Mouse (Mus musculus): ENCODE results near the gene Pex19.
A peak's percentile ranks its signal among the peaks of the same experiment; 100 is the strongest.

Pex19 gene

GRCm38 (mm10) chr1:172126376-172127347 is at the start of gene Pex19:
TSS of gene Pex19 (plus strand) at chr1:172126755.
- DNase-seq (ENCODE audit: low read depth, low spot score), result peak; percentile 95

GRCm38 (mm10) chr1:172077981-172078380 is 48.6 kb upstream of the Pex19 start:
- DNase-seq (ENCODE audit: low read depth, low spot score), result no peak

GRCm38 (mm10) chr1:172082101-172082898 is 44.3 kb upstream of the Pex19 start, which contains the start of the genes Copa and Ncstn:
TSS of gene Copa (plus strand) at chr1:172082529.
TSS of gene Ncstn (minus strand) at chr1:172082795.
- peak; percentile 95 for DNase-seq (ENCODE audit: low read depth, low spot score)

GRCm38 (mm10) chr1:172082899-172083445 is 43.6 kb upstream of the Pex19 start:
- DNase-seq (ENCODE audit: low read depth, low spot score), result peak; percentile 47

- DNase-seq (ENCODE audit: low read depth, low spot score), result no peak
Measured at GRCm38 (mm10) chr1:172093522-172093921, 33.0 kb upstream of the Pex19 start.

- DNase-seq (ENCODE audit: low read depth, low spot score), result no peak
Measured at GRCm38 (mm10) chr1:172094295-172094694, 32.3 kb upstream of the Pex19 start.

- DNase-seq (ENCODE audit: low read depth, low spot score), result no peak
Measured at GRCm38 (mm10) chr1:172095202-172095601, 31.4 kb upstream of the Pex19 start.

- DNase-seq (ENCODE audit: low read depth, low spot score), result peak; percentile 42
Measured at GRCm38 (mm10) chr1:172099325-172100033, 27.1 kb upstream of the Pex19 start.

GRCm38 (mm10) chr1:172103619-172104018 is 22.9 kb upstream of the Pex19 start:
- DNase-seq (ENCODE audit: low read depth, low spot score), result no peak

GRCm38 (mm10) chr1:172105101-172105500 is 21.5 kb upstream of the Pex19 start:
- no peak for DNase-seq (ENCODE audit: low read depth, low spot score)

GRCm38 (mm10) chr1:172107777-172108477 is 18.6 kb upstream of the Pex19 start:
- DNase-seq (ENCODE audit: low read depth, low spot score), result no peak

- DNase-seq (ENCODE audit: low read depth, low spot score), result no peak
Measured at GRCm38 (mm10) chr1:172116948-172117347, 9.6 kb upstream of the Pex19 start.

- DNase-seq (ENCODE audit: low read depth, low spot score), result no peak
Measured at GRCm38 (mm10) chr1:172119100-172119499, 7.5 kb upstream of the Pex19 start.

GRCm38 (mm10) chr1:172119720-172120119 is 6.8 kb upstream of the Pex19 start:
- peak; percentile 80 for DNase-seq (ENCODE audit: low read depth, low spot score)

- DNase-seq (ENCODE audit: low read depth, low spot score), result no peak
Measured at GRCm38 (mm10) chr1:172122671-172123070, 3.9 kb upstream of the Pex19 start.

GRCm38 (mm10) chr1:172124572-172124971 is 2.0 kb upstream of the Pex19 start:
- no peak for DNase-seq (ENCODE audit: low read depth, low spot score)

GRCm38 (mm10) chr1:172127487-172127886 is 932 bp downstream of the Pex19 start:
- DNase-seq (ENCODE audit: low read depth, low spot score), result peak; percentile 29

GRCm38 (mm10) chr1:172128563-172128962 is 2.0 kb downstream of the Pex19 start:
- DNase-seq (ENCODE audit: low read depth, low spot score), result no peak

GRCm38 (mm10) chr1:172129108-172129507 is 2.6 kb downstream of the Pex19 start:
- DNase-seq (ENCODE audit: low read depth, low spot score), result peak; percentile 70

- no peak for DNase-seq (ENCODE audit: low read depth, low spot score)
Measured at GRCm38 (mm10) chr1:172129780-172130179, 3.2 kb downstream of the Pex19 start.

- DNase-seq (ENCODE audit: low read depth, low spot score), result peak; percentile 62
Measured at GRCm38 (mm10) chr1:172132319-172132718, 5.8 kb downstream of the Pex19 start.
